Mouse (Mus musculus): ENCODE data around the gene Gm48551.
A peak's percentile ranks its signal among the peaks of the same experiment; 100 is the strongest.

Gm48551 gene

GRCm38 (mm10) chr10:81418216-81419070 is 34.2 kb downstream of the Gm48551 start:
- DNase-seq (ENCODE audit: low spot score) = no peak

GRCm38 (mm10) chr10:81419111-81419928 is 35.1 kb downstream of the Gm48551 start:
- DNase-seq (ENCODE audit: low spot score) = peak; percentile 2

DNA sequence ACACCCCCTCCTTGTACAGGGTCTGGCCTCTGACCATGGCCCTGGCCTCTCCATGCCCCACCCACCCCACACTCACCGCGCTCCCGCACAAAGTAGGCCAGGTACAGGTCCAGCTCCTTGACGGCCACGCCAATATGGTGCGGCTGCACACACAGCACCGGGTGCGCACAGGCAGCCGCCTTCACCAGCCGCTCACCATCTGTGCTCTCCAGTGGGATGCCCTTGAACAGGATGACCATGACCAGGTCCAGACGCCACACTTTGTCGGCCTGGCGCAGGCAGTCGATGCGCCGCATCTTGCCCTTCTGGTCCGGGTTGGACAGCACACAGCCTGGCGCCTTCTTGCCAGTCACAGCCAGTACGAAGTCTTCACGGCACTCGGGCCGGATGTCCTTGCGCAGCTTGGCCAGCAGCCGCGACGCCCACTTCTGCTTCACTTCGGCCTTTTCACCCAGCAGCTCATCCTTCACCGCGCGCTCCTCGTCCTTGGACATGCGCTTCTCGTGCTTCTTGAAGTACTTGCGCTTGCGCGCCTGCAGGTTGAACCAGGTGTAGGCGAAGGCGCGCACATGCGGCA is 36.0 kb downstream of the Gm48551 start:
- peak; percentile 70 for DNase-seq (ENCODE audit: low spot score)

- peak; percentile 1 for DNase-seq (ENCODE audit: low spot score)
Observed at GRCm38 (mm10) chr10:81421041-81421796, 37.0 kb downstream of the Gm48551 start.

GRCm38 (mm10) chr10:81421797-81422100 is 37.5 kb downstream of the Gm48551 start:
- DNase-seq (ENCODE audit: low spot score) = no peak

DNA sequence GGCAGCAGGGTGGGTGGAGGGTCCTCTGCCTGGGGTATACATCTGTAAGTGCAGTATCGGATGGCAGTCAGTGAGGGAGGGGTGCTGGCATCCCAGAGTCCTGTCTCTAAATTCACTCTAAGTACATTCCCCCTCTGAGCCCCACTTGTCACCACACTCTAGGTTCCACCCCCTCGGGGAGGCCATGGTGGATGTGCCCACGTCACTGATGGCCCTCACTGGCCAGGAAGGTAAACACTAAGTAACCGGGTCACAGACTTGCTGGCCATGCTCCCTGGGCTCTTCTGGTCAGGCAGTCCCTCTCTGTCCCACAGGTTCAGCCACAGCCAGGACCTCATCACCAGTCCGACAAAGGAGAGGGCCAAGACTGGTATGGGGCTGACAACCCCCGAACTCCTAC is 37.9 kb downstream of the Gm48551 start:
- no peak for DNase-seq (ENCODE audit: low spot score)

DNA sequence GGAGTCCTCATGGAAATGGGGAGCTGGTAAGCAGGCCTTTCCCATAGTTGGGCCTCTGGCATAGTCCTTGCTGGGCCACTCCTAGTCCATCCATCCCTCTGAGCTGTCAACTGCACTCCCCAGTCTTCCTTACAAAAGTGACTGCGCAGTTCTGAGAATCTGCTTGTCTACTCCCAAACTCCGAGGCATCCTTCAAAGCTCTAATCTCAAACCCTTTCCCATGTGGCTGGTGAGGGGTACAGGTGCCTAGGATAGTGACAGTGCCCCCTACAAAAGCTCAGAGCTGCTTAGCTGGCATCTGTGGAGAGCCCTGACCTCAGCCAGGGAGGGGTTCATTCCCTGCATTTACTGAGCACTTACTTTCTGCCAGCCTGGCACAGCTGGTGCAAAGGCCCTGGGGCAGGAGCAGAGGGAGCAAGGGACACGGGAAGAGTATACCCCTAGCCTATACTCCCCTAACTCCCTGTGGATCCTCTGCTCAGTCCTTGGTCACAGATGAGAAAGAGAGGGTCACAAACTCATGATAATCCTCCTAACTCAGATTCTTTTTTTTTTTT is 38.5 kb downstream of the Gm48551 start:
- DNase-seq (ENCODE audit: low spot score) = peak; percentile 1

DNA sequence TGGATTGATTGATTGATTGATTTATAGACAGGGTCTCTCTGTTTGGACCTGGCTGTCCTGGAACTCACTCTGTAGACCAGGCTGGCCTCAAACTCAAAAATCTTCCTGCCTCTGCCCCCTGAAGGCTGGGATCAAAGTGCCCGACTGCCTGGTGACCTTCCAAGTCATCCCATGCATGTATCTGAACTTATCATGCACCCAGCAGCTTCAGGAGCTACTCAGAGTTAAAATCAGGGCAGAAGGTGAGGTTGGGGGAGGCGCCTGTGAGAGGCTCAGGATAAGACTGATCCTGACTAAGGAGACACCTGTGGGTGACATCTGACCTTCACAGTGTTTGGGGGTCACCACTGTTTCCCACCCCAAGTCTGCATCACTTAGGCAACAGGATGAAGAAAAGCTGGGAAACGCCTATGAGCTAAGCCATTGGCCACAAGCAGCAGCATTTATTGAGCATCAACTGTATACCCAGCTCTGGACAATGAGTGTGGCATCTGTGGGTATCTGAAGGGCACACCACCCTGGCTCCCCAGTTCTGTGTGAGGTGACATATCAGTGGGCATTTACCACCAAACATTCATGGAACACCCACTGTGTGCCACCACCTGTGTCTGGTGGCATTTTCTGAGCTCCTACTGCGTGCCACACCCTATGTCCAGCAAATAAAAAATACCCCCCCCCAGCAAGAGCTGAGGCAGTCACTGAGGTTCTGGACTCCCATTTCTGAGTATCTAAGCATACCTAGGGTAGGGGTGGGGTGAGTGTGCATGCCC is 39.4 kb downstream of the Gm48551 start:
- no peak for DNase-seq (ENCODE audit: low spot score)

GRCm38 (mm10) chr10:81424246-81425051 is 40.2 kb downstream of the Gm48551 start:
- DNase-seq (ENCODE audit: low spot score) = peak; percentile 22

DNA sequence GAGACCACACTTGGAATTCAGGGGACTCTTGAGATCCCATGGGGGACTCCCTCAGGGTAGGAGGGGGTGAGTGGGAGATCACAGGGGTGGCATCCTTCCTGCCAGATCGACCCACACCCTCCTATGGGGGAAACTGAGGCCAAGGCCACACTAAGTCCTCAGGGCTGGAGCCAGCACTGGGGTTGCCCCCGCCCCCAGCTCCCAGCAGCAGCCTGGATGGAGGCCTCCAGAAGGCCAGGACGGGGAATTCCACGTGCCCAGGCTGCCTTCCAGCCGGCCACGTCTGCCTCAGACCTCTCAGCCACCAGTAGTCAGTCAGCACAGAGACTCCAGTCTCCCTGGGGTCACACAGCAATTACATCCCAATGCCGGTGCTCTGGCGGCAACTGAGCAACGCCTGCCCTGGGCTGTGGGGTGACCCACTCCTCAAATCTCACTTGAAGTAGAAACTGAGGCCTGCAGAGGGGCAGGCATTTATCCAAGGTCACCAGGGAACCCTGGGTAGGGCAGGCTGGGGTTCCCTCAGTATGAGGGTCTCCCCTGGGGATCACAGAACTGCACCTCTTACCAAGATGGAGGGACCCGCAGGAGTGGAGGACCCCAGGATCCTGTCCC is 41.1 kb downstream of the Gm48551 start:
- DNase-seq (ENCODE audit: low spot score) = peak; percentile 34

DNA sequence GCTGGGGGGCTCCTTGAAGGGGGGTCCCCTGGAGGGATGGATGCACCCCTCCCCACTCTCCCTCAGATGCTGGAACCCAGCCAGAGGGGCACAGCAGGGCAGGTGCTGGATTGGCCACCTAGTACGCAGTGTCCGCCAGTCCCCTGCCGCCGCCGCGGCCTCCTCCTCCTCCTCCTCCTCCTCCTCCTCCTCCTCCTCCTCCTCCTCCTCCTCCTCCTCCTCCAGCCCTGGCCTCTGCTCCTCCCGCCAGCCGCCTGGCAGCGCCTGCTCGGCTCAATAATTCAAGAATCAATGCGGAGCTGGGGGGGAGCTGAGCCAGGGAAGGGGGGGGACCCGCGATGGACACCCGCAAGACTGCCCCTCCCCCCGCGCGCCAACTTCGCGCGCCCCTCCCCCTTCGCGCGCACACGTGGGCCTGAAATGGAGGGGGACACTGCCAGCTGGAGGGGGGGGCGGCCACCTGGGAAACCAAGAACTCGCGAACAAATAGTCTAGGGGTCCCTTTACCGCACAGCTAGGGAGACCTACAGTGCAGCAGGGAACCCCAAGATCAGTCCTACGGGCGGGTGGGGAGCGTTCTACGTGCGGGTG is 41.9 kb downstream of the Gm48551 start:
- peak; percentile 15 for DNase-seq (ENCODE audit: low spot score)

DNA sequence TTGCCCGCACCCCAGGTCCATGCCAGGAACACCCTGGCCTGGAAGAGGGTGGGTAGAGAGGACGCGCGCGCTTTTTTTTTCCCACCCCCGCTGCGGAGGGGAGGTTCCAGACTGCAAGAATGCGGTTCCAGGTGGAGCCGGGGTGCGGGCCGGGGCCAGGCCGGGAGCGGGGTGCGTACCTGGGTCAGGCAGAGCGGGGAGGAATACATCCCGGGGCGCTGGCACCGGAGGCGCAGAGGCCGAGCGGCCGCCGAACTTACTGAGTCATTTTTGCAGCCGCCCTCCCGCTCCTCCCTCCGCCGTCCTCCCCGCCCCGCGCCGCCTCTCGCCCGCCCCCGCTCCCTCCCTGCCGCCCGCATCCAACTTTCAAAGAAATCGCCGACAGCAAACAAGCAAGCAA is 42.6 kb downstream of the Gm48551 start:
- DNase-seq (ENCODE audit: low spot score) = peak; percentile 47

- no peak for DNase-seq (ENCODE audit: low spot score)
Observed at GRCm38 (mm10) chr10:81427327-81427726, 43.1 kb downstream of the Gm48551 start.

DNA sequence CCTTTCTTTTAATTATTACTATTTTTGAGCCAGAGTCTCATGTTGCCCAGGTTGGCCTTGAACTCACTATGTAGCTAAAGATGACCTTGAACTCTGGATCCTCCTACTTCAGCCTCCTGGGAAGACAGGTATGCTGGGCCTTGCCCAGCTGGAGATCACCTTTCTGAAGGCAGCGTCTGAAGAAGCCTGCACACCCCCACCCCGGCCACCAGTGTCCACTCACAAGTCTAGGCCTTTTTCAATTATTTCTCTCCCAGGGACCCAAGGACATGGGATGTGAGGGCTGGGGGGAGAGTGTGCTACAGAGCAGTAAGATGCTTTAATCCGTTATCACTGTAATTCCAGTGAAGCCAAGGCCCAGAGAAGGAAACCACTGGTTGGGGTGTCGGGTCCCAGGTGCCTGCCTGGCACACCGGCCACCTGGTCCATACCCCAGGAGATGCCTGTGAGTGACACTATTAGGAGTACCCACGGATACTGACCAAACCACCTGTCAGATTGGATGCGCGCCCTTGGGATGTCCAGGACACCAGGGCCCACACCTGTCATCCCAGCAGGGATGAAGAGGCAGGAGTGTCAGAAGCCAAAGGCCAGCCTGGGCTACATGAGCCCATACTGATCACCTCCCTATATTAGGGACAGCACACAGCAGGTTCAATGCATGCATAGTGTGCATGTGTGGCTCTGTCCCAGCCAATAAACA is 43.7 kb downstream of the Gm48551 start:
- DNase-seq (ENCODE audit: low spot score) = no peak

DNA sequence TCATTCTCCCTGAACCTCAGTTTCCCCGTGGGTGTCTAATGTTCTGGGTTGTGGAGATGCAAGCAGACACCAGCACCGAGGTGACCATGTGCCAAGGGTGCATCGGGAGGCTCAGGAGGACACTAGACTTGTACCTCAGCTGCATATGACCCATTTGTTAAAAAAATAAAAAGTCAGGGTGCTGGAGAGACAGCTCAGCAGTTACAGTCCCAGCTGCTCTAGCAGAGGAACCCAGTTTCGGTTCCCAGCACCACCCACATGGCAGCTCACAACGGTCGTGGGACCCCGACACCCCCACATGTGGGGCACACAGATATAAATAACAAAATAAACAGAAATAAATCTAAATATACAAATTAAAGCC is 44.2 kb downstream of the Gm48551 start:
- peak; percentile 13 for DNase-seq (ENCODE audit: low spot score)

DNA sequence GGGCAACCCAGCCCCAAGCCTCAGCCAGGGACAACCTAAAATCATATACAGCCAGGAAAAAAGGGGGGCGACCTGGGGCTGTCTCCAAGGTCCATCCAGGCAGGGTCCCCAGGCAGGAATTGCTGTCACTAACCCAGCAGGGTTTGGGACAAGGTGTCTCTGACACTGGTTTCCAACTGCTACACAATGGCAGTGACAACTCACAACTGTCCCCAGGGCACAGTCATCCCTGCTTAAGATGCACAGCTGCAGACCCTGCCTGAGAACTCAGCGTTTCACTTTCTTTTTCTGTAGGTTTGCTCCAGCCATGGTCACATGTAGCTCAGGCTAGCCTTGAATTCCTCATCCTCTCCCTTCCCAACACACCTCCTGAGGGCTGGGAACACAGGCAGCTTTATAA is 44.8 kb downstream of the Gm48551 start:
- DNase-seq (ENCODE audit: low spot score) = no peak

DNA sequence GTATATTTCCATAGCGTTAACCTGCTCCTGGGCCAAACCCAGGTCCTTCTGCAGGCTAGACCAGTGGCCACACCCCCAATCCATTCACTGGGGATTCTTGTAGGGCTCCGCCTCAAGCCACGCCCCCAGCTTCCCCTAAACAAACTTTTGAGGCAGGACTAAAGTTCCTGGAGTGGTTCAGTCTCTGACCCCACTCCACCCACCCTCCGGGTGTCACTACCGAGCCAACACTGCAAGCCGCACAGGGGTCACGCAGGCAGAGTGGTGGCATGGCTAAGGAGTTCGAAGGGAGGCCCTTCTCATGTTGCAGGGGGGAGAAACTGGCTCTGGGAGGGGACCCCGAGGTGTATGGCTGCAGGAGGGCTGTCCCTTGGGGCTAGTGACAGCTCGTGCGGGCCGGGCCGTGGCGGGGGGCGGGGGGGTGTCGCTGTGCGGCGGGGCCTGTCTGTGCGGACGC is 45.4 kb downstream of the Gm48551 start:
- peak; percentile 80 for DNase-seq (ENCODE audit: low spot score)

DNA sequence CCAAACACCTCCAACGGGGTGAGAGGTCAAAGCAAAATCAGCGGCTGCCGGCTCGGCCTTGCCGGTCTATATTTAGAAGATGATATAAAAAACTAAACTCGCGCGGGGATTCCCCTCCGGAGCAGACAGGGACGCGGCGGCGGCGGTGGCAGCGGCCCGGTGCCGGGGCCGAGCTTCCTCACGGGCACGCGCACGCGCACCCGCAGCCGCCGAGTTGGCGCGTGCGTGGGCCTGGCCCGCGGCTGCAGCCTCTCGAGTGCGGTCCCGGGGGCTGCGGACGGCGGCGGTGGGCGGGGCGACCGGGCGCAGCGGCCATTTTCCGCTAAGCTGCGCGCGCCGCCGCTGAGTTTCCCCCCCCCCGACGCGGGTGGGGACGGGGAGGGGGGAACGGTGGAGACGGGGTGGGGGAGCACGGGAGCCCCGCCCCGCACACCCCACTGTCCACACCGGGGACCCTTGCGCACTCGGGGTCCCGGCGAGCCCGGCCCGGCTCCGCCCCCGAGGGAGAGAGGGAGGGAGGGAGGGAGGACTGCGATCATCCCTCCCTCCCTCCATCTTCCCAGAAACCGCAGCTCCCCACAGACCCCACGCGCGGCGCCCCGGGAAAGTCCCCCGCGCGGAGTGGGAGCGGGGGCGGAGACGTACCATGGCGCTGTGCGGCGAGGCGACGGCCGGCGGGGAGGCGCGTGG is 46.0 kb downstream of the Gm48551 start:
- DNase-seq (ENCODE audit: low spot score) = peak; percentile 73

All from ovary, adult 18-20 months (tissue).